ENCODE assay signal across 8 mouse cellular contexts in the genomic region with DNA sequence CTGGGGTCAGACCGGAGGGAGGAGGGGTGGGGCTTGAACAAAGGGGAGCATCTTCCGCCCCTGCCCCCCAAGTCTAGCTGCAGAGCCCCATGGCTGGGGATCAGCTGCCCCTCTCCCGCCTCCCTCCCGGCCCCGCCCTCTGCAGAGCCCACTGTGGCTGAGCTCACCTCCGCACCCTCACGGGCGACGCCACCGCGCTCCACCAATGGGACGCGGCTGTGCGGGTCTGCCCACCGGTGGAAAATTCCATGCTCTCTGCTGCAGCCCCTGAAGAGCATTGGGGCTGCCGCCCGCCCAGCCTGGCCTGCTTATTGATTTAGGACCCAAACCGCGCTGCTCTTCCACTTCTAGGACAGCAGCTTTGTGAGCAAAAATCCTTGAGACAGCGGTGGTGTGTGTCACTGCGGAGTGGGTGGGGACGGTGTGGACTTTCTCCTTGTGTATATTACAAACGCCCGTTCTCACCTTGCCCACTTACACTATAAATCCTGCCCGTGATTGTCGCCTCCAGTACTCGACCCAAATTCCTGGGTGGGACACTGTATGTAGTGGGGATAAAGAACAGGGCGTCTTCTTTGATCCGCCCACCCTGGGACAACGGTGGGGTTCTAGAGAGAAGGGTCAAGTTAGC.
DNase-seq lines count a peak whose midpoint lies in the region; ATAC-seq and TF ChIP-seq lines count a peak whose summit lies in the region.

No protein-coding gene starts in this region.

- peak overlapping the region; percentile 90 for H3K27ac ChIP-seq in hindbrain, embryonic 10.5 days
- H3K27ac ChIP-seq in liver, postnatal 0 days (ENCODE audit: low read depth) = peak overlapping the region; percentile 95

- no peak for TF ChIP-seq CTCF in liver, postnatal 0 days (IDR thresholded peaks at IDR 0.05; ENCODE audit: low read depth)

- peak; percentile 82 for ATAC-seq in frontal cortex, adult (ENCODE audit: low TSS enrichment)
- ATAC-seq in liver, postnatal 0 days = peak; percentile 91

- H3K4me3 ChIP-seq in hindbrain, embryonic 10.5 days = peak overlapping the region; percentile 64
- H3K4me3 ChIP-seq in liver, postnatal 0 days (ENCODE audit: low read depth, low read length) = peak overlapping the region; percentile 14; the same call in 1 of the 2 replicates

- TF ChIP-seq EP300 in liver, postnatal 0 days (IDR thresholded peaks at IDR 0.05; ENCODE audit: low read depth) = no peak; the same call in 1 of the 2 replicates

- peak; percentile 38 for DNase-seq in urinary bladder, adult 2 months (ENCODE audit: low spot score)
- no peak for DNase-seq in urinary bladder, postnatal 10 days (ENCODE audit: low spot score)
- DNase-seq in hindbrain, embryonic 10.5 days (ENCODE audit: low spot score) = peak; percentile 82
- DNase-seq in layer of hippocampus, adult 8-10 months (ENCODE audit: low spot score in 2 of 2) = peak; percentile 55 to 71
- peak; percentile 75 for DNase-seq in liver, postnatal 0 days
- peak; percentile 74 for DNase-seq in ovary, adult 18-20 months (ENCODE audit: low spot score)
- peak; percentile 50 for DNase-seq in thymus, postnatal 4 days

- H3K36me3 ChIP-seq in hindbrain, embryonic 10.5 days = no peaks in the 10 kb centered on the region
- H3K36me3 ChIP-seq in liver, postnatal 0 days (replicated peaks; ENCODE audit: insufficient read depth, low read length) = no peaks in the 10 kb centered on the region

- WGBS in hindbrain, embryonic 10.5 days = 6% methylated on average over 30 of the region's 30 CpGs
- WGBS in liver, postnatal 0 days (ENCODE audit: insufficient replicate concordance) = 4% methylated on average over 27 of the region's 30 CpGs

- peak overlapping the region; percentile 59 for H3K9ac ChIP-seq in liver, postnatal 0 days (replicated peaks)

- no peaks in the 10 kb centered on the region for H3K9me3 ChIP-seq in hindbrain, embryonic 10.5 days
- no peaks in the 10 kb centered on the region for H3K9me3 ChIP-seq in liver, postnatal 0 days (ENCODE audit: low read length)

- H3K27me3 ChIP-seq in hindbrain, embryonic 10.5 days (ENCODE audit: insufficient read depth, poor library complexity, severe bottlenecking) = 0 out of 2 replicates have a peak, but pooled peaks cover 5% of the 10 kb centered on the region
- no peaks in the 10 kb centered on the region for H3K27me3 ChIP-seq in liver, postnatal 0 days (ENCODE audit: insufficient read depth, low read length)

- peaks cover 51% of the 10 kb centered on the region for H3K4me1 ChIP-seq in hindbrain, embryonic 10.5 days (replicated peaks)
- H3K4me1 ChIP-seq in liver, postnatal 0 days (ENCODE audit: insufficient read depth) = peaks cover 9% of the 10 kb centered on the region

- peak overlapping the region; percentile 70 for H3K4me2 ChIP-seq in liver, postnatal 0 days (ENCODE audit: low read depth, low read length)
